Mouse (Mus musculus): Measurements from ENCODE around the gene Lrr1. TPM values are rescaled to one million over a fixed set of nuclear protein-coding genes. Genes with fewer than 3 reads are reported as not detected.

The Lrr1 gene
- polyA plus RNA-seq (2014; fragmentation: Nextera tagmentation; extraction: Ambion mirVana), result 21.7 and 23.1 TPM in 2 replicates

DNA sequence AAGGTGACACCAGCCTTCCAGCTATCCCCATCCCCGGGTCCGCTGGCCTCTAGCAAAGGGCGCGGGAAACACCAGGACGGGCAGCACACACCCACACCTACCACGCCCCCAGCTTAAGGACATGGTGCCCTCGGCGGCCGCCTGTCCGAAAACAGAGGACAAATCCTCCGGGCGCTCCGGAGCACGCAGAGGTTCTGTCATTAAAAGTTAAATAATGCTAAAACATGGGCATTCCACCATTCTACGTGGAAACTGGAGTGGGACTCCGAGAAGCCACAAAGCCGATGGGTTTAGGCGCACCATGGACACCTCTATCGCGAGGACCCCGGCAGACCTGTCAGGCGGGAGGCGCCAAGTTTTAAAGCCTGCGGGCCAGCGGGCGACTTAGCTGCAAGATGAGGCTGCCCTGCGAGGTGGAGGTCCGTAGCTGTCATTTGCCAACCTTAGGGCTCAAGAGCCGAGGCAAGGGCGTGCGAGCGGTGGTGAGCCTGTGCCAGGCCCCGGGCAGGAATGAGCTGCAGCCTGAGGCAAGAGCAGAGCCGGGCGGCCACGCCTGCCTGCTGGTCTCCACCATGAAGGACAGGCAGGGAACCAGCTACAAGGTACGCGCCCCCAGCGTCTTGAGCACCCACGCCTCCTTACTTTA is at the start of gene Lrr1:
Gene Lrr1, plus strand, starts transcription at position 354 of the 646 bp plus-strand sequence.
- H3K4me2 ChIP-seq (replicated peaks; ENCODE audit: low read depth, low read length), result peak within 1 kb of the TSS; percentile 69
- peak; percentile 91 for ATAC-seq (ENCODE audit: insufficient number of reproducible peaks, insufficient read depth, low FRiP score, low read depth)
- peak within 1 kb of the TSS; percentile 81 for H3K27ac ChIP-seq (ENCODE audit: low read length)
- no peaks in the 10 kb centered on the region for H3K27me3 ChIP-seq (ENCODE audit: control insufficient read depth, insufficient read depth, low read length)
- H3K4me3 ChIP-seq (ENCODE audit: low read depth, low read length), result peak within 1 kb of the TSS; percentile 89
- H3K4me1 ChIP-seq (ENCODE audit: control insufficient read depth, insufficient read depth, low read length), result 0 out of 2 replicates have a peak, but pooled peaks cover 8% of the 10 kb centered on the region
- no peaks in the 10 kb centered on the region for H3K36me3 ChIP-seq (ENCODE audit: control insufficient read depth, insufficient read depth, low read length)
- WGBS, result 1% methylated on average over 40 of the region's 40 CpGs
- H3K9ac ChIP-seq (replicated peaks; ENCODE audit: low read depth, low read length), result peak within 1 kb of the TSS; percentile 58
- H3K9me3 ChIP-seq (ENCODE audit: control insufficient read depth, low read depth, low read length), result no peaks in the 10 kb centered on the region

DNA sequence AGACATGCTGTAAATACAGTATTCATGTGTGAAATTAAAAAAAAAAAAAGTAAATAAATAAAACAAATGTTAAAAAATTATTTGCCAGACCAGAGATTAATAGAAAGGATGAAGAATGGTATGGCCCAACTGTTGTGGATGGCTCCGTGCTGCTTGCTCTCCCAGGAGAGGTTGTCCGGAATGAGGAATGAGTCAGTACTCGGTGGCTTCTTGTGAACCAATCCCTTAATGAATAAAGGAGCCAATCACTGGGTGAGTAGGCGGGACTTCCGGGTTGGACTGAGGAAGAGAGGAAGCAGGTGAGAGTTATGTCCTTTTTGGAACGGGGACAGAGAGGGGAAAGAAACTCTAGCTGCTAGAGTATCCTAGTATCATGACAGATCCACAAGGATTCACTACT is 48.7 kb upstream of the Lrr1 start:
- H3K36me3 ChIP-seq (ENCODE audit: control insufficient read depth, insufficient read depth, low read length), result no peaks in the 10 kb centered on the region
- H3K4me2 ChIP-seq (replicated peaks; ENCODE audit: low read depth, low read length), result no peak overlapping the region
- no peak overlapping the region for H3K27ac ChIP-seq (ENCODE audit: low read length)
- WGBS, result 81% methylated on average over 6 of the region's 6 CpGs
- no peaks in the 10 kb centered on the region for H3K27me3 ChIP-seq (ENCODE audit: control insufficient read depth, insufficient read depth, low read length)
- no peaks in the 10 kb centered on the region for H3K9me3 ChIP-seq (ENCODE audit: control insufficient read depth, low read depth, low read length)
- H3K9ac ChIP-seq (replicated peaks; ENCODE audit: low read depth, low read length), result no peak overlapping the region
- no peak overlapping the region for H3K4me3 ChIP-seq (ENCODE audit: low read depth, low read length)
- no peak for ATAC-seq (ENCODE audit: insufficient number of reproducible peaks, insufficient read depth, low FRiP score, low read depth)
- no peaks in the 10 kb centered on the region for H3K4me1 ChIP-seq (ENCODE audit: control insufficient read depth, insufficient read depth, low read length)

DNA sequence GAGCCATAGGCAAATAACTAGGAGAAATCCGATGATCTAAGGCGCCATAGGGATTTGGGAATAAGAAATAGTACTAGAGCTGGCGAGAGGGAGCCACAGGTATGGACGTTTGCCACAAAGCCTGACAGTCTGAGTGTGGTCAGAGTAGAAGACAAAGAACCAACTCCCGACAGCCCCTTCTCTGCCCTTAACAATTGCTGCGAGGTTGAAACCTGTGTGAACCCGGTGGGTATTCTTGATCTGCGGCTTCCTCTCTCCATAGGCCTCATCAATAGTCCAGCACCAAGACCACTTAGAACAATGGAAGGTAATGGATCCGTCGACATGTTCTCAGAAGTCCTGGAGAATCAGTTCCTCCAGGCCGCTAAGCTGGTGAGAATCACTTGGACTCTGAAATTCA is 45.8 kb upstream of the Lrr1 start:
- H3K36me3 ChIP-seq (ENCODE audit: control insufficient read depth, insufficient read depth, low read length), result no peaks in the 10 kb centered on the region
- H3K27ac ChIP-seq (ENCODE audit: low read length), result no peak overlapping the region
- ATAC-seq (ENCODE audit: insufficient number of reproducible peaks, insufficient read depth, low FRiP score, low read depth), result no peak
- no peaks in the 10 kb centered on the region for H3K9me3 ChIP-seq (ENCODE audit: control insufficient read depth, low read depth, low read length)
- H3K4me2 ChIP-seq (replicated peaks; ENCODE audit: low read depth, low read length), result no peak overlapping the region
- WGBS, result 93% methylated on average over 11 of the region's 11 CpGs
- no peaks in the 10 kb centered on the region for H3K27me3 ChIP-seq (ENCODE audit: control insufficient read depth, insufficient read depth, low read length)
- H3K4me3 ChIP-seq (ENCODE audit: low read depth, low read length), result no peak overlapping the region
- no peaks in the 10 kb centered on the region for H3K4me1 ChIP-seq (ENCODE audit: control insufficient read depth, insufficient read depth, low read length)
- H3K9ac ChIP-seq (replicated peaks; ENCODE audit: low read depth, low read length), result no peak overlapping the region

DNA sequence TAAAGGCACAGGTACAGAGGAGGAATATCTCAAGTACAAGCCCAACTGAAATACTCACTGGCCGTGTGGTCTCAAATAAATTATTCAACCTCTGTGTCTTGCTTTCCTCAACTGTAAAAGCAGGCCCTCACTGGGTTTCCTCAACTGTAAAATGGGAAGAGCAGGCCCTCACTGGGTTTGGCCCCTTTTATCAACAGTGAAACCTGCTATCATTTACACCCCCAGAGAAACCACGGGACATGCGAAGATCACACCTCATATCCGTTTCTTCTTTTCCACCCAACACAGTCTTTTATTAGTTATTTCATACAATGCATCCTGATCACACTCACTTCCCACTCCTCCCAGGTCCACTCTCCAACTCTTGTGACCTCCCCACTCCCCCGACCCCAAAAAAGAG is 43.5 kb upstream of the Lrr1 start:
- no peak overlapping the region for H3K4me3 ChIP-seq (ENCODE audit: low read depth, low read length)
- H3K27me3 ChIP-seq (ENCODE audit: control insufficient read depth, insufficient read depth, low read length), result no peaks in the 10 kb centered on the region
- 85% methylated on average over 5 of the region's 5 CpGs for WGBS
- H3K36me3 ChIP-seq (ENCODE audit: control insufficient read depth, insufficient read depth, low read length), result no peaks in the 10 kb centered on the region
- H3K9me3 ChIP-seq (ENCODE audit: control insufficient read depth, low read depth, low read length), result no peaks in the 10 kb centered on the region
- no peak for ATAC-seq (ENCODE audit: insufficient number of reproducible peaks, insufficient read depth, low FRiP score, low read depth)
- H3K9ac ChIP-seq (replicated peaks; ENCODE audit: low read depth, low read length), result no peak overlapping the region
- no peak overlapping the region for H3K27ac ChIP-seq (ENCODE audit: low read length)
- H3K4me2 ChIP-seq (replicated peaks; ENCODE audit: low read depth, low read length), result no peak overlapping the region
- H3K4me1 ChIP-seq (ENCODE audit: control insufficient read depth, insufficient read depth, low read length), result no peaks in the 10 kb centered on the region

DNA sequence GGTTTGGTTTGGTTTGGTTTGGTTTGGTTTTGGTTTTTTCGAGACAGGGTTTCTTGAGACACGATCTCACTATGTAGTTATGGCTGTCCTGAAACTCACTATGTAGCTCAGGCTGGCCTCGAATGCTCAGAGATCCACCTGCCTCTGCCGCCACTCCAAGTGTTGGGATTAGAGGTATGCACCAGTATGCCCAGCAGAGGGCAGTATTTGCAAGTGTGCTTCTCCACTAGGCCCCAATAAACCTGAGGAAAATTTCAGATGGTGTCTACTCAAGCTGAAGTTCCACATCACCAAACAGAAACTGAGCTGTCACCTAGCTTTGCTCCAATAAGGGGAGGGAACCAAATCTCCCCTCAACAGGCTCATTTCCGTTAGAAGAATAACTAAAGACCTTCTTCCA is 41.4 kb upstream of the Lrr1 start:
- WGBS, result 89% methylated on average over 5 of the region's 5 CpGs

DNA sequence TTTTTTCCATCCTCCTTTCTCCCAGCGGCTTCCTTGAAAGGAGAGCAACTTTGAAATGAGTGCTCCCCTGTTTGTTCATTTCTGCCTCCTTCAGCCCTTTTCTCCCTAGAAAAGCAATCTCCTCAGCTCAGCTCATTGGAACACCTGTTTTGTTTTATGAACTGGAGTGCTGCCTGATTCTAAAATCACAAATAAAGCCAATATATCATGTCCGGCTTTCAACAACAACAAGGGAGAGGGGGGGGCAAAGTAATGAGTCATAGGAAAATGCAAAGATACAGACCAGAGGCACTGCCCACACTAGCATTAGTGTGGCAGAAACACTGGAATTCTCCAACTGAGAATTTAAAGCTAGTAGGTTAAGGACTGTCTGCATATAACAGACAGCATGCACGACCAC is 41.0 kb upstream of the Lrr1 start:
- 82% methylated on average over 3 of the region's 3 CpGs for WGBS

More for the DNA sequence above, 41.4 kb upstream of the Lrr1 start:
- no peak overlapping the region for H3K27ac ChIP-seq (ENCODE audit: low read length)
- H3K4me1 ChIP-seq (ENCODE audit: control insufficient read depth, insufficient read depth, low read length), result no peaks in the 10 kb centered on the region
- H3K27me3 ChIP-seq (ENCODE audit: control insufficient read depth, insufficient read depth, low read length), result no peaks in the 10 kb centered on the region
- H3K9ac ChIP-seq (replicated peaks; ENCODE audit: low read depth, low read length), result no peak overlapping the region
- no peak for ATAC-seq (ENCODE audit: insufficient number of reproducible peaks, insufficient read depth, low FRiP score, low read depth)
- no peak overlapping the region for H3K4me2 ChIP-seq (replicated peaks; ENCODE audit: low read depth, low read length)
- no peak overlapping the region for H3K4me3 ChIP-seq (ENCODE audit: low read depth, low read length)
- H3K9me3 ChIP-seq (ENCODE audit: control insufficient read depth, low read depth, low read length), result no peaks in the 10 kb centered on the region
- H3K36me3 ChIP-seq (ENCODE audit: control insufficient read depth, insufficient read depth, low read length), result no peaks in the 10 kb centered on the region

DNA sequence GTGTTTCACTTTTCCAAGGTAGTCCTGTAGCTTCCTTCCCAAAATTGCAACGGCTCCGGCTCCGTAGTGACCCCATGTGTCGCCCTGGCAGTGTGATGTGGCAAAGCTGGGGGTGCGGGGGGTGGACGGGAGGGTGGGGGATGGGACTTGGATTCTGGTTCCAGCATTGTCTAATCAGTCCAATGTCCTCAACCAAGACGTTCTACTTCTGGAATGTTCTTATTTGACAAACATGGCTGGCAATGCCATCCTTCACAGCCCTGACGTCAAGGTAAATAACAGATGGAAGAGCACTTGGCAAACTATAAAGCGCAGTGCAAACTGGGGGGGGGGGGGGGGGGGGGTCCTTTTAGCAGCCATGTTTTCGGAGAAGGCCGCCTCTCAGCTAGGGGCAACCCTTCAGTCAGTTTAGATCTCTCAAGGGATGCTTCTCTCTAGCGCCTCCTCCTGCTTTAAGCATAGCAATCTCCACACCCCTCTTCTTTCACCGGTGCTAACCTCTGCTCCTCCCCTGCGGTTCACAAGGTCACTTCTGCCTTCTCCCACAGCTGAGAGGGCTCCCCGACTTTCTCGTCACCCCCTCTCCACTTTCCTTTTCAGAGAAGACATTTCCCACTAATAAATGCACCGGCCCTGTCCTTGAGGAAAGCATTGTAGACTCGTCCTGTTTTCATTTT is 38.8 kb upstream of the Lrr1 start:
- Histone ChIP-seq H3K9ac (replicated peaks; ENCODE audit: low read depth, low read length) (no peak overlapping the region), H3K4me2 (replicated peaks; ENCODE audit: low read depth, low read length) (no peak overlapping the region), H3K36me3 (ENCODE audit: control insufficient read depth, insufficient read depth, low read length) (no peaks in the 10 kb centered on the region), H3K27ac (ENCODE audit: low read length) (no peak overlapping the region), H3K27me3 (ENCODE audit: control insufficient read depth, insufficient read depth, low read length) (no peaks in the 10 kb centered on the region), H3K9me3 (ENCODE audit: control insufficient read depth, low read depth, low read length) (no peaks in the 10 kb centered on the region), H3K4me3 (ENCODE audit: low read depth, low read length) (no peak overlapping the region), H3K4me1 (ENCODE audit: control insufficient read depth, insufficient read depth, low read length) (no peaks in the 10 kb centered on the region)
- 0 out of 2 replicates have a peak, but pooled peaks have one; percentile 46 for ATAC-seq (ENCODE audit: insufficient number of reproducible peaks, insufficient read depth, low FRiP score, low read depth)
- WGBS, result 29% methylated on average over 18 of the region's 18 CpGs

More for the DNA sequence above, 41.0 kb upstream of the Lrr1 start:
- Histone ChIP-seq H3K4me1 (ENCODE audit: control insufficient read depth, insufficient read depth, low read length) (no peaks in the 10 kb centered on the region), H3K4me3 (ENCODE audit: low read depth, low read length) (no peak overlapping the region), H3K36me3 (ENCODE audit: control insufficient read depth, insufficient read depth, low read length) (no peaks in the 10 kb centered on the region), H3K4me2 (replicated peaks; ENCODE audit: low read depth, low read length) (no peak overlapping the region), H3K27ac (ENCODE audit: low read length) (no peak overlapping the region), H3K9me3 (ENCODE audit: control insufficient read depth, low read depth, low read length) (no peaks in the 10 kb centered on the region), H3K9ac (replicated peaks; ENCODE audit: low read depth, low read length) (no peak overlapping the region), H3K27me3 (ENCODE audit: control insufficient read depth, insufficient read depth, low read length) (no peaks in the 10 kb centered on the region)
- ATAC-seq (ENCODE audit: insufficient number of reproducible peaks, insufficient read depth, low FRiP score, low read depth), result no peak

DNA sequence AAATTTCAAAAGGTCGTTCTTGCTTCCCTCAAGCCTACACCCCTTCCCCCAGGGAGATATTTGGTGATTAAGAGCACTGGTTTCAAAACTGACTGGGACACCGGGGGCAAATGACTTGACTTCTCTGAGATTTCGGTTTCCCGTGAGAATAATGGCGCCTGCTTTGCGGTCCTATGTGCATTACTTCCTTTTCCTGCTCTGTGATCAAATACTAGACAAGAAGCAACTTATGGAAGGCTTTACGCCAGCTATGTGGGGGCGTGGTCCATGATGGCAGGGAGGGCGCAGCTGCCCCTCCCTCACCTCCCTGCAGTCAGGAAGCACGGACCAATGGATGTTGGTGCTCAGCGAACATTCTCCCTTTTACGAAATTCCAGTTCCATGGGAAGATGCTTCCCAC is 38.1 kb upstream of the Lrr1 start:
- 76% methylated on average over 12 of the region's 12 CpGs for WGBS
- no peak overlapping the region for H3K4me3 ChIP-seq (ENCODE audit: low read depth, low read length)
- no peak overlapping the region for H3K27ac ChIP-seq (ENCODE audit: low read length)
- H3K36me3 ChIP-seq (ENCODE audit: control insufficient read depth, insufficient read depth, low read length), result no peaks in the 10 kb centered on the region
- H3K9ac ChIP-seq (replicated peaks; ENCODE audit: low read depth, low read length), result no peak overlapping the region
- no peak for ATAC-seq (ENCODE audit: insufficient number of reproducible peaks, insufficient read depth, low FRiP score, low read depth)
- no peak overlapping the region for H3K4me2 ChIP-seq (replicated peaks; ENCODE audit: low read depth, low read length)
- no peaks in the 10 kb centered on the region for H3K9me3 ChIP-seq (ENCODE audit: control insufficient read depth, low read depth, low read length)
- H3K4me1 ChIP-seq (ENCODE audit: control insufficient read depth, insufficient read depth, low read length), result no peaks in the 10 kb centered on the region
- H3K27me3 ChIP-seq (ENCODE audit: control insufficient read depth, insufficient read depth, low read length), result no peaks in the 10 kb centered on the region

All from stomach, embryonic 14.5 days (tissue).